Mouse (Mus musculus): ENCODE measurements at regions not wholly inside any gene's neighbourhood (a gene's known extent, or its start where the extent isn't known, plus 50 kb on each side); places are given as distances from the start of the nearest gene placed in this dataset.

- TF ChIP-seq POLR2A (IDR thresholded peaks at IDR 0.05; ENCODE audit: insufficient read depth, low read depth, low read length) (no peak), CTCF (IDR thresholded peaks at IDR 0.05) (no peak)
These were observed 101.1 kb upstream of the Cxadr start for GRCm38 (mm10) chr16:78200044-78200830.

Measured in heart, adult 2 months (tissue).